28 mouse cellular contexts compared by ENCODE assay signal in the genomic region with DNA sequence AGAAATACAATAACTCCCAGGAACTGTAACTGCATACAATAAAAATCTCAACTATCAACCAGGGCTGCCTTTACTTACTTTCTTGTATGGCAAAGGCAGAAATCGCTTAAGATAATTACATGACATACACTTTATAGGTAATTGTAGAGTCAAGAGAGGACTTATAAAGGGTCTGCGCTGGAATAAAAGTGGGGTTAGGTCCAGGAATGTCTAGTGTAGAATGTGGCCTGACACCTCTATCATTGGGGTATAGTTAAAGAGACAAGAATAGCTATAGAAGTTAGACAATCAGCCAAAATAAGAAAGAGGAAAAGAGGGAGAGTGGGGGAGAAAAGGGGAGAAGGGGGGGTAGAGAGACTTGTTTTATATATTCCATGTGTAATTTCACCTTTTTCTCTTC.
"Had no signal": no experiment of that assay in that cellular context is flagged by ENCODE, and none has a peak within 500 bp of the region (broad histone marks: within the 10 kb centered on the region; RNA-seq: fewer than 3 reads in every experiment).

No protein-coding gene starts in this region.

- H3K27ac ChIP-seq: embryonic facial prominence, embryonic 10.5 days; embryonic facial prominence, embryonic 12.5 days; embryonic facial prominence, embryonic 13.5 days; embryonic facial prominence, embryonic 15.5 days; forebrain, embryonic 10.5 days; forebrain, embryonic 12.5 days; forebrain, embryonic 13.5 days; forebrain, embryonic 15.5 days; gastrocnemius, adult 2 months had no signal

- H3K9me3 ChIP-seq: embryonic facial prominence, embryonic 10.5 days; embryonic facial prominence, embryonic 12.5 days; embryonic facial prominence, embryonic 13.5 days; embryonic facial prominence, embryonic 15.5 days; forebrain, embryonic 10.5 days; forebrain, embryonic 12.5 days; forebrain, embryonic 13.5 days; forebrain, embryonic 15.5 days had no signal

- H3K9ac ChIP-seq: embryonic facial prominence, embryonic 12.5 days; embryonic facial prominence, embryonic 13.5 days; embryonic facial prominence, embryonic 15.5 days; forebrain, embryonic 12.5 days; forebrain, embryonic 13.5 days; forebrain, embryonic 15.5 days; forebrain, postnatal 0 days had no signal

- H3K27me3 ChIP-seq: embryonic facial prominence, embryonic 12.5 days; embryonic facial prominence, embryonic 13.5 days; embryonic facial prominence, embryonic 15.5 days; forebrain, embryonic 12.5 days; forebrain, embryonic 13.5 days; forebrain, embryonic 15.5 days had no signal

- H3K36me3 ChIP-seq: embryonic facial prominence, embryonic 10.5 days; embryonic facial prominence, embryonic 12.5 days; embryonic facial prominence, embryonic 13.5 days; embryonic facial prominence, embryonic 15.5 days; forebrain, embryonic 10.5 days; forebrain, embryonic 12.5 days; forebrain, embryonic 15.5 days had no signal

- ATAC-seq: forebrain, embryonic 13.5 days; forebrain, embryonic 14.5 days; forebrain, embryonic 15.5 days; forebrain, embryonic 16.5 days; forebrain, postnatal 0 days had no signal

- DNase-seq: cerebellum, adult 18-20 months; cerebellum, adult 2 months; cerebellum, adult 8-10 months; cerebellum, adult 9-10 months; cerebellum, adult 9-11 months; cerebellum, postnatal 14 days; cerebellum, postnatal 25 days; cerebellum, postnatal 36 days; embryo, embryonic 11 days; forebrain, postnatal 0 days; gastrocnemius, adult 2 months; gastrocnemius, postnatal 10 days; gastrocnemius, postnatal 14 days; gastrocnemius, postnatal 25 days; gastrocnemius, postnatal 36 days; heart, adult 11 months; heart, adult 18-20 months had no signal

- H3K4me3 ChIP-seq: embryonic facial prominence, embryonic 10.5 days; embryonic facial prominence, embryonic 12.5 days; embryonic facial prominence, embryonic 13.5 days; embryonic facial prominence, embryonic 15.5 days; erythroblast, embryonic 14.5 days; forebrain, embryonic 10.5 days; forebrain, embryonic 12.5 days; forebrain, embryonic 13.5 days; forebrain, embryonic 15.5 days; gastrocnemius, adult 2 months had no signal

- H3K4me1 ChIP-seq: embryonic facial prominence, embryonic 10.5 days; embryonic facial prominence, embryonic 12.5 days; embryonic facial prominence, embryonic 13.5 days; embryonic facial prominence, embryonic 15.5 days; forebrain, embryonic 10.5 days; forebrain, embryonic 12.5 days; forebrain, embryonic 13.5 days; forebrain, embryonic 15.5 days had no signal

- H3K4me2 ChIP-seq: embryonic facial prominence, embryonic 12.5 days; embryonic facial prominence, embryonic 13.5 days; embryonic facial prominence, embryonic 15.5 days; forebrain, embryonic 12.5 days; forebrain, embryonic 13.5 days; forebrain, embryonic 15.5 days had no signal
